Mouse (Mus musculus) heart, embryonic 11.5 days (tissue): ENCODE measurements around the gene Rpusd1. TPM values are rescaled to one million over a fixed set of nuclear protein-coding genes. Genes with fewer than 3 reads are reported as not detected.

Source experiments
- ATAC-seq: fragments of 200-750 bp; cut with Nextera tagmentation; replicated peaks from 2 replicates; pipeline ENCODE4 v1.8.0; 2017; ENCODE audit warnings: moderate library complexity; ENCODE audit not compliant: insufficient number of reproducible peaks, low FRiP score, low TSS enrichment
- H3K27ac ChIP-seq: fragments of 300-500 bp; sonication (generic); 2 replicates; pipeline ENCODE4 v1.5.1; 2014; ENCODE audit warnings: mild to moderate bottlenecking, low read depth, low read length
- H3K27me3 ChIP-seq: fragments of 300-500 bp; sonication (generic); 2 replicates; pipeline ENCODE4 v1.6.1; 2014; ENCODE audit warnings: mild to moderate bottlenecking, low read length, mixed read lengths; ENCODE audit not compliant: control insufficient read depth, insufficient read depth
- H3K36me3 ChIP-seq: fragments of 300-500 bp; sonication (generic); 2 replicates; pipeline ENCODE4 v1.6.1; 2014; ENCODE audit warnings: mild to moderate bottlenecking, low read length, moderate library complexity, mixed read lengths; ENCODE audit not compliant: control insufficient read depth, insufficient read depth
- H3K4me1 ChIP-seq: fragments of 300-500 bp; sonication (generic); 2 replicates; pipeline ENCODE4 v1.6.1; 2014; ENCODE audit warnings: low read length; ENCODE audit not compliant: control insufficient read depth, insufficient read depth
- H3K4me2 ChIP-seq: fragments of 300-500 bp; sonication (generic); 2 replicates; pipeline ENCODE4 v1.6.1; 2014; ENCODE audit warnings: mild to moderate bottlenecking, moderate library complexity
- H3K4me3 ChIP-seq: fragments of 300-500 bp; sonication (generic); 2 replicates; pipeline ENCODE4 v1.5.1; 2014; ENCODE audit warnings: low read depth, low read length
- H3K9ac ChIP-seq: fragments of 300-500 bp; sonication (generic); 2 replicates; pipeline ENCODE4 v1.6.1; 2014; ENCODE audit warnings: mild to moderate bottlenecking, low read depth, low read length, moderate library complexity
- H3K9me3 ChIP-seq: fragments of 300-500 bp; sonication (generic); replicated peaks from 2 replicates; pipeline ENCODE4 v1.6.1; 2016; ENCODE audit warnings: low read length; ENCODE audit not compliant: control insufficient read depth
- WGBS: fragments of 180-500 bp; shearing (Covaris S2); extraction: QIAGEN DNeasy Blood & Tissue Kit; methylation state at CpG from one replicate; pipeline ENCODE4 v1.1.7; 2014; ENCODE audit not compliant: insufficient replicate concordance; 5-methylcytosine and 5-hydroxymethylcytosine counted together
- polyA plus RNA-seq: library from polyadenylated mRNA; unstranded; fragments of >200 nt; fragmentation: Nextera tagmentation; extraction: Ambion mirVana; gene quantifications from 2 replicates; pipeline ENCODE4 v1.2.1, GENCODE M21; 2014

The Rpusd1 gene
- polyA plus RNA-seq, 1 experiment from 2014 or later, result 12.9 TPM

DNA sequence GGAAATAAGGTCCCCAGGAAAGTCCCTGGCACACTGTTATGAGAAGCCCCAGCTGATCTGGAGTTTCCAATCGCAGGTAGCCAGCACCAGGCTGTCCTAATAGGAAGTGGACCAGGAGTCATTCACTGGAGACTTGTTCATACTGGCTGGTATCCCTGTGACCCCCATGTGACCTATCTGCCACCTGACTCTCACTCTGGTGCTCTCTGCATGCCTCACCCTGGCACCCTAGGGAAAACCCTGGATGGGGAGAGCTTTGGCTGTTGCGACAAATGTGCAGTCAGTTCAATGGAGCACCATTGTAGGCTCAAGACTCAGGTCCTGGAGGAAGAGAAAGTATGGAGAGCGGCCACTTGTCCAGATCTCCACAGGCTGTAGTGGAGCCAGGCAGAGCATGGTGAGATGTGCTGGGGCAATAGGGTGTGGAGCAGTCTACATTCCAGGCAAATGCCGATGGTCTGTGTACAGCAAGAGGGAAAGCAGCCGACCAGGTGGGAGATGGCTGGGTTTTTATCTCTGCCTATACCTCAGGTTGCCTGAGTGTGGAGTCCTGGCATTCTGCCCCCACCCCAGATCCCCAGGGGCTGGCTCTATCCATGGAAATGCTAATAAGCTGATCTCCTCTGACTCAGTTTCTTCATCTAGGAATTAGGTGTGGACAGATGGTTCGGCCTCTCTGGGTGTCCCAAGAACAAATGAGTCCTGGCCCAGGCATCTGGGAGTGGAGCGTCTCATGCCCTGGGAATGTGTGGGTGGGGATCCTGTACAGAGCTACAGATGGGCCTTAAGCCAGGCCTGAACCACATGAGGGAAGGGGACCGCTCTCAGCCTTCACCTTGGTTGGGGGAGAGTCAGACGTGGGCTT is 29.1 kb downstream of the Rpusd1 start:
- H3K4me1 ChIP-seq, result peaks cover 5% of the 10 kb centered on the region
- no peak; the same call in 1 of the 2 replicates for ATAC-seq
- H3K27ac ChIP-seq, result no peak overlapping the region
- H3K27me3 ChIP-seq, result no peaks in the 10 kb centered on the region
- no peak overlapping the region for H3K9ac ChIP-seq
- H3K4me3 ChIP-seq, result no peak overlapping the region
- no peaks in the 10 kb centered on the region for H3K36me3 ChIP-seq
- no peak overlapping the region for H3K4me2 ChIP-seq
- 61% methylated on average over 9 of the region's 9 CpGs for WGBS
- no peaks in the 10 kb centered on the region for H3K9me3 ChIP-seq

DNA sequence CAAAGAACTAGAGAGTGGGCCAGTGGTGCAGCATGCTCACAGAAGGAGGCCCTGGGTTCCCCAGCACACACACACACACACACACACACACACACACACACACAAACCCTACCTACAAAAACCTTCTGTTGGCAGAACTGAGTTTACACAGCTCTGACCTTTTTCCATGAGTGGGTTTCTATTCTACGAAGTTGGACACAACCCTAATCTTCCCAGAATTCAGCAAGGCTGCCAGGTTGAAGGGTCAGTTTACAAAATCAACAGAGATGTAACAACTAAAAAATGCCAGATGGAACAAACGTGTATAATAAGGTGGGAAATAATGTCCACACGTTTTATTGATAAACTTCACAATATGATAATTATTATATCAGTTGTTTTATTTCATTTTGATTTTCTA is 30.2 kb downstream of the Rpusd1 start:
- no peak overlapping the region for H3K27ac ChIP-seq
- H3K9me3 ChIP-seq, result no peaks in the 10 kb centered on the region
- ATAC-seq, result no peak
- no peaks in the 10 kb centered on the region for H3K27me3 ChIP-seq
- peaks cover 4% of the 10 kb centered on the region; the same call in 1 of the 2 replicates for H3K4me1 ChIP-seq
- H3K4me2 ChIP-seq, result no peak overlapping the region
- WGBS, result 57% methylated on average over 3 of the region's 3 CpGs
- no peaks in the 10 kb centered on the region for H3K36me3 ChIP-seq
- H3K9ac ChIP-seq, result no peak overlapping the region
- H3K4me3 ChIP-seq, result no peak overlapping the region

DNA sequence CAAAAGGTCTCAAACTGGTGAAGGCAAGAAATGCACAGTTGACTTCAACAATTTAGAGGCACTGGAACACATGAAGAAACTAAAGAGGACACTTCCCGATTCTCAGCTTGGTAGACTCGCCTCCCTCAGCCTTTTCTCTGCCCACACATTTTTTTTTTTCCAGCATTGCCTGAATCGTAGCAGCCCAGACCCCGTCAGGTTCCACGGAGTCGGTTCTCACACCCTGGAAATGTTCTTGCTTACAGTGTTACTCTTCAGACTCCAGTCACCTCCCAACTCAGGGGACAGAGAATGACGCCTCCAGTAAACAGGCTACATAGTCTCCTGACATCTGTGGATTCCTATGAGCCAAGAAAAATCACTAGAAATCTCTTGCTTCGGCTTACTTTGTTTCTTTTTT is 32.7 kb downstream of the Rpusd1 start:
- H3K36me3 ChIP-seq, result no peaks in the 10 kb centered on the region
- H3K4me2 ChIP-seq, result no peak overlapping the region
- no peak overlapping the region for H3K9ac ChIP-seq
- H3K9me3 ChIP-seq, result no peaks in the 10 kb centered on the region
- H3K27me3 ChIP-seq, result no peaks in the 10 kb centered on the region
- peaks cover 4% of the 10 kb centered on the region; the same call in 1 of the 2 replicates for H3K4me1 ChIP-seq
- no peak for ATAC-seq
- H3K4me3 ChIP-seq, result no peak overlapping the region
- WGBS, result 64% methylated on average over 8 of the region's 8 CpGs
- no peak overlapping the region for H3K27ac ChIP-seq

DNA sequence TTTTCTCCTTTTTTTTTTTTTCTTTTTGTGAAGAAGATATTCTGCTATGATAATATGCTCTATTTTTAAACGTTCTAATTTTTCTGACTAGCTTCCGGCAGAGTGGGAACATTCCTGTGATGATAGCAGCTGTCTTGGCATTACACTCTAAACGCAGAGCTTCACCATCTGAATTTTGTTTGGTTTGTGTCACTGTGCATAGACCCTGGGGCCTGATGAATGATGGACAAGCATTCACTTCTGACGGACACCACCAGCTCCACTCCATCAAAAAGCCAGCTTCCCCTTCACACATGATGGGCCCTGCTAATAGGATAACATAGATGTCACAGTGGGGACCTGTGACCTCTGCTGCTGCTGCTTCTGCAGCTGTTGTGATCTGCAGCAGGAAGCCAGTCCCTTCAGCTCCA is 34.1 kb downstream of the Rpusd1 start:
- no peaks in the 10 kb centered on the region for H3K36me3 ChIP-seq
- no peaks in the 10 kb centered on the region for H3K9me3 ChIP-seq
- 43% methylated on average over 4 of the region's 4 CpGs for WGBS
- no peak overlapping the region for H3K4me2 ChIP-seq
- H3K4me1 ChIP-seq, result no peaks in the 10 kb centered on the region
- H3K4me3 ChIP-seq, result no peak overlapping the region
- H3K9ac ChIP-seq, result no peak overlapping the region
- peaks cover 2% of the 10 kb centered on the region; the same call in 1 of the 2 replicates for H3K27me3 ChIP-seq
- no peak for ATAC-seq
- no peak overlapping the region for H3K27ac ChIP-seq

DNA sequence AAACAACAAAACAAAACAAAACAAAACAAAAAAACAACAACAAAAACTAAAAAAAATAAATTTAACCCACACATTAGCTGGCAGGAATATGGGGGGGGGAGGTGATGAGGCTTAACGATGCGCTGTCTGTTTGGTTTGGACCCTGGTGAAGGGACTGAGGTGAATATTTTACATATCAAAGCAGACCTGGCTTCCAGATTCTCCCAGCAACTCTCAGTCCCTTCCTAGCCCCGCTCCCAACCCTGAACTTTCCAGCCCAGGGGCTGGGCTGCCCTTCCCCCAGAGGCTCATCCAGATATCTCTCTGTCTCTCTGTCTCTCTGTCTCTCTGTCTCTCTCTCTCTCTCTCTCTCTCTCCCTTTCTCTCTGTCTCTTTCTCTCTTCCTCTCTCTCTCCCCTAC is 35.1 kb downstream of the Rpusd1 start:
- ATAC-seq, result no peak
- no peak overlapping the region for H3K4me2 ChIP-seq
- no peaks in the 10 kb centered on the region for H3K36me3 ChIP-seq
- 35% methylated on average over 3 of the region's 3 CpGs for WGBS
- peaks cover 2% of the 10 kb centered on the region; the same call in 1 of the 2 replicates for H3K27me3 ChIP-seq
- no peak overlapping the region for H3K27ac ChIP-seq
- H3K4me1 ChIP-seq, result no peaks in the 10 kb centered on the region
- H3K9me3 ChIP-seq, result no peaks in the 10 kb centered on the region
- H3K4me3 ChIP-seq, result no peak overlapping the region
- no peak overlapping the region for H3K9ac ChIP-seq

DNA sequence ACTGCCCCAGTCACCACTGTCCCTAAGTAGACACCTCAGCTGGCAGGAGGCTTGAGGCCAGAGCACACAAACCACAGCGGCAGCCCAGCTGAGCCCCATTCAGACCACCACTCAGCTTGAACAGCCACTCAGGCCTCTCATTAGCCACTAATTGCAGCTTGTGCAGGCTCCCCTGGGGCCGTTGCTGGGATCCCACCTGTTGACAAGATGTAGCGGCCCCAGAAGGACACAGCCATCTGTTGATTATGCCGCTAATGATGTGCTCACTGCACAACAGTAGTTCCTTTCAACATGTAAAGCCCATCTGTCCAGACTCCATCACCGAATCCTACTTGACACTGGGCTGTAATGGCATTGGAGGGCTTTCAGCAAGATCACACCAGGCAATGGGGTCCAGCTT is 38.4 kb downstream of the Rpusd1 start:
- no peak for ATAC-seq
- H3K4me2 ChIP-seq, result no peak overlapping the region
- H3K27ac ChIP-seq, result no peak overlapping the region
- no peaks in the 10 kb centered on the region for H3K9me3 ChIP-seq
- H3K36me3 ChIP-seq, result no peaks in the 10 kb centered on the region
- H3K27me3 ChIP-seq, result peaks cover 7% of the 10 kb centered on the region
- no peak overlapping the region for H3K9ac ChIP-seq
- no peak overlapping the region for H3K4me3 ChIP-seq
- 64% methylated on average over 5 of the region's 5 CpGs for WGBS
- H3K4me1 ChIP-seq, result no peaks in the 10 kb centered on the region

DNA sequence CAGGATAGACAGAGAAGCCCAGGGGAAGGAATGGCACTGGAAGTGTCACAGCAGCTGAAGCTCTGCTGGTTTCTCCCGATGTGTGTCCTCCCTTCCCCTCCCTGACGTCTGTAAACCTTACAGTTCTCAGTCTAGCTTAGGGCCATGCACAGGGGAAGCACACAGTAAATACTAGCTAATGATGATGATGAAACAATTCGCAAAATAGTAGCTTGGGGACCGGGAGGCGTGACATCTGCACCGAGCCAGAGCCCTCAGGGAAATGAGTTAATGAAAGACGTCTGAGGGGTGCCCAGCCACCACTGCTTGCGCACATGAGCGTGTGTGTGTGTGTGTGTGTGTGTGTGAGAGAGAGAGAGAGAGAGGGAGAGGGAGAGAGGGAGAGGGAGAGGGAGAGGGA is 41.9 kb downstream of the Rpusd1 start:
- no peaks in the 10 kb centered on the region for H3K9me3 ChIP-seq
- WGBS, result 65% methylated on average over 9 of the region's 9 CpGs
- H3K27me3 ChIP-seq, result peaks cover 7% of the 10 kb centered on the region
- H3K4me1 ChIP-seq, result peaks cover 3% of the 10 kb centered on the region
- no peak overlapping the region for H3K9ac ChIP-seq
- no peak overlapping the region for H3K4me3 ChIP-seq
- no peak overlapping the region for H3K27ac ChIP-seq
- H3K4me2 ChIP-seq, result no peak overlapping the region
- H3K36me3 ChIP-seq, result no peaks in the 10 kb centered on the region
- ATAC-seq, result no peak

DNA sequence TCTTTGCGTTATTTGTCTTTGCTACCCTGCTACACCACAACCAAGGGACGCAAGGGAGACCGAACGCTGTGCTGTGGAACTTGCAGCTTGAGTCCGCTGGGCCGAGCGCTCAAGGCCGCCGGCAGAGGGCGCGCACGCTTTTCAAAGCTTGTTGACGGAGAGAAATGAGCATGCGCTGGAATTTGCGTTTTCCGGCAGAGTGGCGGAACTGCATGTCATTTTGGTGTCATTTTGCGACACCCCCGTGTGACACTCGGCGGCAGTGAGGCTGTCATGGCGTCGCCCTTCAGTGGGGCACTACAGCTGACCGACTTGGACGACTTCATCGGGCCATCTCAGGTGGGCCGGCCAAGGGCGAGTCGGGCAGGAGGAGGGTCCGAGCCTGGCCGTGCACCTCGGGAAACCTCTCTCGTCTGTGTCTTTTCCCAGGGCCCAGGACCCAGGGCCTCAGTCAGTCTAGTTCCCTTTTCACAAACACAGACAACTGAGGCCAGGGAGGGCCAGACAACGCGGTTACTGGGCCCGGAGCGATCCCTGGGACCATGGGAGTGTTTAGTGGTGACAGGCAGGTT is 46.2 kb downstream of the Rpusd1 start, which contains the start of gene Narfl:
Gene Narfl, plus strand, starts transcription at position 228 of the 572 bp plus-strand sequence.
- H3K9me3 ChIP-seq, result no peaks in the 10 kb centered on the region
- peak within 1 kb of the TSS; percentile 92 for H3K9ac ChIP-seq
- peaks cover 5% of the 10 kb centered on the region; the same call in 1 of the 2 replicates for H3K27me3 ChIP-seq
- no peak within 1 kb of the TSS for H3K27ac ChIP-seq
- H3K4me2 ChIP-seq, result peak within 1 kb of the TSS; percentile 94
- H3K36me3 ChIP-seq, result 0 out of 2 replicates have a peak, but pooled peaks cover 2% of the 10 kb centered on the region
- under 1% methylated on average over 37 of the region's 37 CpGs for WGBS
- H3K4me3 ChIP-seq, result peak within 1 kb of the TSS; percentile 88
- H3K4me1 ChIP-seq, result peaks cover 6% of the 10 kb centered on the region
- peak; percentile 69; the same call in 1 of the 2 replicates for ATAC-seq
